Mouse (Mus musculus): ENCODE measurements at regions not wholly inside any gene's neighbourhood (a gene's known extent, or its start where the extent isn't known, plus 50 kb on each side); places are given as distances from the start of the nearest gene placed in this dataset.
"Not testable (repeated sequence)": the region's sequence is repeated elsewhere in the genome, so short reads cannot be mapped to it uniquely, and the experiment has no call there.

DNA sequence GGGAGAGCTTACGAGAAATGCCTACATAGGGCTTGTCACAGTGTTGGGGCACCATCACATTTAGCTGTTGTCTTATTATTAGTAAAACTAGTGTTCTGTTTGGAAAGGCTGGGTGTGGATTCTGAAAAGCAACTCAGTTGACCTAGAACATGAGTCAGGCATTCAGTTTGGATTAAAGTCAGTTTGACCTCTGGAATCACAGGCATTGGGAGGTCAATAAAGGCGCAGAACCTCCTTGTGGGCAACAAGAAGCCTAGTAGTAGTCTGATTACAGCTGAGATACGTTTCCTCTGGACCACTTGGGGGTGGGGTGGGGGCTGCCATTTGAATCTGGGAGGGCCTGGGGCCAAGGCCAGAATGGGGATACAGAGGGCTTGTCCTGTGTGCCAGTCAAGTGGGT, 52.1 kb upstream of the Map3k1 start:
- no peak for DNase-seq (ENCODE audit: low read depth)

GRCm38 (mm10) chr13:111862316-111862715, 53.5 kb upstream of the Map3k1 start:
- no peak for DNase-seq (ENCODE audit: low read depth)

DNA sequence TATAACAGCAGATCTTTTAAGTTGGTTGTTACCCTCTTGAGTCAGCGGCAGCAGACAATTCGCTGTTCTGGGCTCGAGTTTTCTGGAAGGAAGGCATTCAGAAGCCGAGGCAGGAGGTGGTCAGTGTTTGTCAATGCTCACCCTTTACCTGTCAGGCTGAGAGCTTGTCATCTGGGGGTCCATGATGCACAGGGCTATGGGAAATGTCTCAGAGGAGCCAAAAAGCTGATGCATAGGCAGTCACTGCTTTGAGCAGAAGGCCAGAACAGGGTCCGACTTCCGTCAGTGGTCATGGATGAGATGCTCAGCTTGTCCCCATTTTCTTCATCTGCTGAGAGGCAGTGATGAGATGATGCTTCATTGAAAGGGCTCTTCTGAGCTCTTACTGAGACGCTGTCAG, 57.2 kb upstream of the Map3k1 start:
- no peak for DNase-seq (ENCODE audit: low read depth)

GRCm38 (mm10) chr13:111867261-111867660, 58.5 kb upstream of the Map3k1 start:
- no peak for DNase-seq (ENCODE audit: low read depth)

DNA sequence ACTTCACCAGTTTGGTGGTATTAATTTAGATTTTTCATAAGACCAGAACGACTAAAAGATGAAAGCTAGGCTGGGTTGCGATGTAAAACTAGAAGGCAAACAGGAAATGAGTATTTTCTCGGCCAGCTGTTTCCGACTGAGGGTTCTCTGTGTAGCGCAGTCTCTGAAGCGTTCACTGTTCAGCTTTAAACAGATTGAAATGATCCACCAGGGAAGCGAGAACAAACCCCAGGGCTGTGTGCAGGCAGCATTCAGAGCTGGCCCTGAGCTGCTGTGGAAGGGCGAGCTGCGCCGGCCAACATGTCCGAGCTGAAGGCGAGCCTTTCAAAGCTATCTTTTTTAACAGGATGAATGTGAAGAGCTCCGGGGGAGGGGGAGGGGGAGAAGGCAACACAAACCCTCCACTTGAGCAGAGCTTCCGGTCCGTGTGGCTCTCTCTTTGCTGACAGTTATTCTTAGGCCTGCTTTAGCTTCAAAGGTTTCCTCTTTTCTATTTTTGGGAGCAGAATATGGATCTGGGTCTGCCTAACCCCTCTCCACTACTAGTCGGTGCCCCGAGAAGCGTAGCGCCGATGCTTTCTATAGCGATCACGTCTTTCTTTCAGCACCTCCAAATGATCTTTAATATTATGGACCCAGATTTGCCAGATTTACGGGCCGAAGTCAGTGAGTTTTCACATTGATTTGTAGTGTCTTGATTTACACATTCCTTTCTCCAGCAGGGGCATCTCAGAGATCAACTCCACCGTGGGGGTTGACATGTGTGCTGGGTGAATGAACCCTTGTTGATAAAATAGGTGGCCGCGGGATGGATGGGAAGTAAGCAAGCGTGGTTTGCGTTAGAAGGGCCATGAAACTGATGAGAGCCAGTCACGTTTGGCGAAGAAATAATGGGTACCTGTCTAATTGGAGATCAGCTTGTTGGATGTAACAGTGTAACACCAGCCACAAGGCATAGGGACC, 59.3 kb upstream of the Map3k1 start:
- DNase-seq (ENCODE audit: low read depth) = peak; percentile 27

DNA sequence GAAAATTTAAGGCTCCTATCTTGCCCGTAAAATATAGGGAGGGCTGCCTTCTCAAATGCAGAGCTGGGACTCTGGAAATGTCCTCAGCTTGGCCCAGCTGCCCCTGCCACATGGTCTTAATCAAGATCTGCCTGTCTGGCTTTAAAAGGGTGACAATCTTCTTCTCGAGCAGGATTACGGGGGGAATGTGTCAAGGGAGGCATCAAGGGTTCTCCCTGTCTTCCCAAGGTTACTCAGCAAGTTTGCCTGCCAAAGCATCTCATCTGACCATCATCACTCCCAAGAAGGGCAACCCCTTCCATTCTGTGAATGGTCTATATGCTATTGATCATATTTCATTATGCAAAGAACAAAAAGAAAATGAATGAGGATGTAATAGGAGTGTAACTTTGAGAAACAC, 60.2 kb upstream of the Map3k1 start:
- DNase-seq (ENCODE audit: low read depth) = no peak

- DNase-seq (ENCODE audit: low read depth) = peak; percentile 28
These were observed 61.1 kb upstream of the Map3k1 start for GRCm38 (mm10) chr13:111869771-111870437.

GRCm38 (mm10) chr13:111870505-111870904, 61.7 kb upstream of the Map3k1 start:
- no peak for DNase-seq (ENCODE audit: low read depth)

DNA sequence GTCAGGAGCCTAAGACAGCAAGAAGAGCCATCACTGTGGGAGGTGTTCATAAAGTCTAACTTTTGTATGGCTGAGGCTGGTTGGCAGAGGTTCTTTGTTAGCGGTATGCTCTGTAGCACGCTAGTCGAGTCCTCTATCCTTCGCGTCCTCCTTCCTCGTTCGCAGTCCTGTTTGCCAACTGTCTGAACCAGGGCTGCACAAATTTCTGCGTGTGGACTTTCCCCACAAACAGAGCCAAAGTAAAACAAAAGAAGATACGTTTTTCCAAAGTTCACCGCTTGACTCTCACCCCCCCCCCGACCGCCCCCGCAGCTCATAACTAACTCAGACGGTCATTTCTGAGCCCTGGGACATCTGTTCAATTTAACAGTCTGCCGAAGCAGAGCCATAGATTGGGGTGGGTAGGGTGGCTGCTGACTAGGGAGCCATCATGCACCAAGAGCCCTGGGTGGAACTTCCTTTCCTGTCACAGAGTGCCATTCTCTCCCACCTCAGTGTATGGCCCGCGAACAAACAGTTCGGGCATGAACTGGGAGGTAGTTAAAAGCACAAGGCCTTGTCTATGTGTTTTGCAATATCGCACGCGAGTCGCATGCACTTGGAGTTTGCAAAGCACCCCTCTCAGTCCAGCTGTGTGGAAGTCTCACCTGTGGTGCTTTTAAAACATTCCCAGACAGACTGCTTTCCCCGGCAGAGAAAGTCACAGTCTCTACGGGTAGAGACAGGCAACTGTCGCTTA, 63.0 kb upstream of the Map3k1 start:
- DNase-seq (ENCODE audit: low read depth) = no peak

DNA sequence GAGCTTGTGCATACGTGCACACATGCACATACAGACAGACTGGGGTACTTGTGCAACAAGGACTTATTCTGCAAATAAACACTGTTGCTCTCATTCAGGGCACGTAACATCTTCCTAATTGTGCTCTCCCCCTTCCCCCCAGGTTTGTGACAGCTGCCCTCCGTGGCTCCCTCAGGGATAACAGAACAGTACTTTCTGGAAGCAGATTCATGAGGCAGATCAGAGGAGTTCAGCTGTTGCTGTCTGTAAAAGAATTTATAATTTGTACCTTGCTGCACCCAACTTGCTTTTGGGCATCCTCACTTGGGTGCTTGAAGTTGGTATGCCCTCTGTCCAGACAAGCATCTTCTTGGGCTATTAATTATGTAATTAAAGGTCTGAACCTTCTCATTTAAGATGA, 65.5 kb upstream of the Map3k1 start:
- no peak for DNase-seq (ENCODE audit: low read depth)

DNA sequence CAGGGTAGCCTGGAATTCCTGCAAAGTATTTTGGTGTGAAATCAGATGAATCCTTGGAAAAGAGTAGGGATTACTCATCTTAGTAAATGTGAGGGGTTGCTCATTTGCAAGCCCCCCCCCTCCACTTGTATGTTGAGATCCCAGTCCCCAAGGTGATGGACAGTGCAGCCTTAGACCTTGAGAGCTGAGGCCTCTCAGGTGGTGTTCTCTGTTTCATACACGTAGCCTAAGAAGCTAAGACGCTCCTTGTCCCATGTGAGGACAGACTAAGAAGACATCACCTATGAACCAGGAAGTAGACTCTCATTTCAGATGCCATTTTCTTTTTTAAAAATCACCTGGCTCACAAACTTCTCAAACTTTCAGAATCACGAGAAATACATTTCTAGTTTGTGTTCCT, 67.6 kb upstream of the Map3k1 start:
- DNase-seq (ENCODE audit: low read depth) = no peak

GRCm38 (mm10) chr13:111876847-111877246, 68.1 kb upstream of the Map3k1 start:
- no peak for DNase-seq (ENCODE audit: low read depth)

DNA sequence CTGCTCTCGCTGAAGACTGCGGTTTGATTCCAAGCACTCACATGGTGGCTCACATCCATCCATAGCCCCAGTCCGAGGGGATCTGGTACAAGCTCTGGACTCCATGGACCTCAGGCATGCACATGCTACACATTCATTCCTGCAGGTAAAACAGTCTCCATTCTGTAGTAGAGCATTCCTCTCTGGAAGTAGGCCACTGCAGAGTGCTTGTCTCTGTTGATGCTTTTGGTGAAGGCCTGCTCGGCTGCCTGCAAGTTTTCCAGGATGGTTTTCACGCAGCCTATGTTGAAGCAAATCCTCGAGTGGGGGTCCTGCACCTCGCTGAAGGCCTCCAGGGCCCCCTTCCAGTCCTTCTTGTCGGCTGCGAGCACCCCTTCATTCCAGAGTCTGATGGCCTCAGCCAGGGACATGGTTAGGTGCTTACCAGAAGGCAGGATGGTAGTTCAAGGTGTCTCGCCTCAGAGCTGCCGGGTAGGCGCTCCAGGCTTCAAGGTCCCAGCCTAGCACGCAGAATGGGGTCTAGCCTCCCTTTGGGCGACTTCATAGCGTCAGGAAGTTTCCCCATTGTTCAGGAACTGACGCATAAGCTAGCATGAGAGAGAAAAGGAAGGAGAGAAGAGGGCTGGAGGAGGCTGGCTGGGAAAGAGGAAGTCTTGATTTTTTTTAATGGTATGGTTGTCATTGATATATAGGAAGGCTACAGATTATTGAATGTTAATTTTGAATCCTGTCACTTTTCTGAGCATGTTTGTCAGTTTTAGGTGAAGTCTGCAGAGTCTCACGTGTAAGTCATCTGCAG, 75.2 kb upstream of the Map3k1 start:
- not testable (repeated sequence) for DNase-seq (ENCODE audit: low read depth)

DNA sequence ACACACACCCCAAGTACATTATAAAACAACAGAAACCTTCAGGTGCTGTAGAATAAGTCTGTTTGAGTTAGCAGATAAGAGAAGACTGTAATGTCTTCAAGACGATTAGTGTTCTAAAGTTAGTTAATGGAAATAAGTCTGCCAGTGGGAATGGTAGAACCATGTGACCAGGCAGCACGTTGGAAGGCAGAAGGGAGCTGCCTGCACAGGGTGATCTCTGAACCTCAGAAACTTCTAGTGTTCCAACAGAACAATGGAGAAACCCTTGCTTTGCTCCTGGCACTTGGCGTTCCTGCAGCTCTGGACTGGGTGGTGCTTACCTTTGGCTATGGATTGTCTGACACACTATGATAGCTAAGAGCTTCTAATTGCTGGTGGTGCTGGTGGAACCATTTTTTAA, 82.0 kb upstream of the Map3k1 start:
- DNase-seq (ENCODE audit: low read depth) = no peak

DNA sequence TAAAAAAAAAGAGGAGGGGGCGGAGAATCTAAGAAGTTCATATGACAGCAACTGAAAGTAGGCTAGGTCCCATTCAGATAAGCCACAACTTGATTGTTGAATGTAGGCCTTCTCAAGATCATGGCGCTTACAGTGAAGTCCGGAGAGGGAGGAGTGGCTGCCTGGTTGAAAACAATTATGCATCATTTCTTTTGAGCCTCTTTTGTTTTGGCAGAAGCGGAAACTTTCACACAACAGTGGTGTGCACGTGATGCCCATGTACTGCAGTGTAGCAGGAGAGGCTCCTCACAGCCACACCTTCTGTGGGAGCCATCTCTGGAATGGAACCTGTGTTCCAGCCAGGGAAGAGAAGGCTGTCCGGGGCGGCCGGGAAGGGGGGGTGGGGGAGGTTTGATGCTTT, 83.3 kb upstream of the Map3k1 start:
- DNase-seq (ENCODE audit: low read depth) = no peak

GRCm38 (mm10) chr13:111893221-111893713, 84.5 kb upstream of the Map3k1 start:
- DNase-seq (ENCODE audit: low read depth) = no peak

DNA sequence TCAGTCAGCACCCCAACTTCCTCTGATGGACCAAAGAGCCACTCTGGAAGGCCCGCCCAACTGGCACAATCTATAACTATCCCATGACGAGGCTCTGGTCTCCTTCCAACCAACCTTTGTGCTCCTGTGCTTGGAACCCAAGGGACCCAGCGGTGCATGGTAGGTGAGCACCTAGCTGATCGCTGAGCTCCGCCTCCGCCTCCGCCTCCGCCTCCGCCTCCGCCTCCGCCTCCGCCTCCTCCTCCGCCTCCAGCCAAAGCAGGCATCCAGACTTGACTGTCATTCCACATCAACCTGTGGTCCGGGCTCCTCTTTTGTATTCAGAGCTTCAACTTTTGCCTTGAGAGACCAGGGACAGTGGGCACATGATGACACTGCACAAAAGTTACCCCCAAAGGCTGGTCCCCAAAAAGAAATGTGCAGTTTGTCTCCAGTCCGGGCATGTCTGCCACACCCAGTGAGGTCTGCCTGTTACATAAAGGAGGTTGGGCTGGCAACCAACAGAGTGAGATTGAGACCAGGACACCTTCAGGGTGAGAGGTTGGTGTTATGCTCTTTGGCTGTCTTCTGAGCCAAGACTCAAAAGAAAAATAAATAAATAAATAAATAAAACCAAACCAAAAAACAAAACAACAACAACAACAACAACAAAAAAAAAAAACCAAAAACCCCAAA, 86.1 kb upstream of the Map3k1 start:
- DNase-seq (ENCODE audit: low read depth) = peak; percentile 56

DNA sequence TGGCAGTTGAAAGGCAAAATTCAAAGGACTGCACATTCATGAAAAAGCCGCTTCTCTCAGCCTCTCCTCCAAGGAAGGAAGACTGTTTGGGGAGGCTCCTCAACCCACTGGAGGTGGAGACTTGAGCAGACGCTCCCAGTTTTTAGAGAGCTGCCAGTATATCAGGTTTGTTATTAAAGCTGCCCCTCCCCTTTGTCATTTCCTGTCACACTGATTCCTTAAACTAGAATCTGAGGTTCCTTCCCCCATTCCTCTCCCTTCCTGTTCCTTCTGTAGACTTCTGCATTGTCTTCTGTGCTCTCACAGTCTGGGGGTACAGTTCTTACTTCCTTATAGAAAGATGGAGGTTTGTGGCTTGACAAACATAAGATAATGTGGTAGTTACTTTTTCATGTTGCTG, 87.5 kb upstream of the Map3k1 start:
- no peak for DNase-seq (ENCODE audit: low read depth)

DNA sequence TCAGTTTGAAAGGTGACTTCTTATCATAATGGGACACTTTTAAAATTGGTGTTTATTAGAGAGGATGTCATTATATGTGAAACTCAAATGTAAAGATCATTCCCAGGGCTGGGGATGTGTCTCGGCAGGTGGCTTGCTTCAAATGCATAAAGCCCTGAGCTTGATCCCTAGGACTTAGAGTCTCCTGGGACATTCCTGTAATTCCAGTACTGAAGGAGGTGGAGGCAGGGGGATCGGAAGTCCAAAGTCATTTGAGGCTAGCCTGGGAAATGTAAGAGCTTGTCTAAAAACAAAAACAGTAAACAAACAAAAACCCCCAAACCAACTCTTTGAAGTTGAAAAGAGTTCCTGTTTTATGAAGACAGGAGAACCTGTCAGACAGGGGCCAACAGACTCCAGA, 94.6 kb upstream of the Map3k1 start:
- no peak for DNase-seq (ENCODE audit: low read depth)

DNA sequence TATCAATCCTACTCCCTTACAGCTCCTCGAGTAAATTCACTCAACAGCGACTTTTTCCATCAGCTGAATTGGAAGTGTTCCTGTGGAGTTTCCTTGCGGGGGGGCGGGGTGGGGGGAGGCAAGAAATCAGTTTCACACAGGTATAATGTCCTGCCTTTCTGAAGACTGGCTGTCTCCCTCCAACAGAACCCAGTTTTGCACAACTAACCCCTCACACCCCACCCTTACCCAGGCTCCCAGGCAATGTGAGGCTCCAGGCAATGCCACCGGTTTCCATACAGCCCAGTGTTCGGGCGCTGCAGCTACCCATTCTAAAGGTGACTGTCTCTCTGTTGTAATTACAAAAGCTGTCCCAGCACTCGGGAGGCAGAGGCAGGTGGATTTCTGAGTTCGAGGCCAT, 95.1 kb upstream of the Map3k1 start:
- no peak for DNase-seq (ENCODE audit: low read depth)

DNA sequence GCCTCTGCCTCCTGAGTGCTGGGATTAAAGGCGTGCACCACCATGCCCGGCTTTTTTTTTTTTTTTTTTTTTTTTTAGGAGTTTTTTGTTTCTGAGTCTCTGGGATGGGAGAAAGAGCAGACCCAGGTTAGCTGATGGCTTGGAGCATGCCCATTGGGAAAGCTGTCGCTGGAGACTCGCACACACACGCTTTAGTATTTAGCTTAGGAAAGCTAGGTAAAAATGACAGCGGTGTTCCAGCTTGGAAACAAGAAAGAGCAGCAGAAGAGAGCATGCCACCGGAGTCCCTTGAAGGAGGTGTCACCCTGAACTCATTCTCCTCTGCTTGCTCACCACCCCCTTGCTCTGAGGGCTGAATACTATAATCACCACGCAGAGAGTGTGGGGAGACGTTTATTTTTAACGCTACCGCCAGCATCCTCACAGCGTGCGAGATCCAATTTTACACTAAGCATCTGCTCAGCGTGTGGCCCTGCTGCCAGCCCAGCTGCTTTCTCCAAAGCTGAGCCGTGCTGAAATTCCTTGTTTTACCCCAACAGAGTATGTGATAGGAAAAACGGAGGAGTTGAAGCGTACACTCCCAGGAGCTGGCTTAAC, 95.9 kb upstream of the Map3k1 start:
- DNase-seq (ENCODE audit: low read depth) = no peak
